Mouse (Mus musculus) E14TG2a.4 (cell line): ENCODE data around the gene Tepsin.

Source experiments
- CTCF ChIP-seq: conservative IDR thresholded peaks from 2 replicates; pipeline ENCODE4 v1.5.1; 2014; ENCODE audit warnings: low read length
- POU5F1 ChIP-seq: IDR thresholded peaks from 2 replicates; pipeline ENCODE4 v1.6.1; 2014; ENCODE audit warnings: low read length, borderline replicate concordance

- TF ChIP-seq CTCF = peak; percentile 24
- TF ChIP-seq POU5F1 = no peak
Measured at GRCm38 (mm10) chr11:120110554-120110953, 12.0 kb upstream of the Tepsin start.
